Mouse (Mus musculus): ENCODE measurements around the gene Pitx3. TPM values are rescaled to one million over a fixed set of nuclear protein-coding genes. Genes with fewer than 3 reads are reported as not detected.

The Pitx3 gene
- polyA plus RNA-seq, 1 experiment = 0.24 TPM

- Histone ChIP-seq H3K36me3 (ENCODE audit: control insufficient read depth, insufficient read depth, low read length) (no peaks in the 10 kb centered on the region), H3K4me1 (replicated peaks; ENCODE audit: control insufficient read depth, insufficient read depth, low read length) (no peaks in the 10 kb centered on the region), H3K4me3 (ENCODE audit: control insufficient read depth, insufficient read depth, low read length) (no peak overlapping the region), H3K27me3 (ENCODE audit: control insufficient read depth, insufficient read depth, low read length) (no peaks in the 10 kb centered on the region), H3K27ac (ENCODE audit: control insufficient read depth, insufficient read depth, low read length) (no peak overlapping the region)
- no peak for DNase-seq
- no peak for TF ChIP-seq POLR2A (IDR thresholded peaks at IDR 0.05; ENCODE audit: control insufficient read depth, extremely low read depth, insufficient read depth, low read length, poor library complexity)
Measured at GRCm38 (mm10) chr19:46124651-46125050, 23.5 kb downstream of the Pitx3 start.

- Histone ChIP-seq H3K27me3 (ENCODE audit: control insufficient read depth, insufficient read depth, low read length) (no peaks in the 10 kb centered on the region), H3K4me1 (replicated peaks; ENCODE audit: control insufficient read depth, insufficient read depth, low read length) (no peaks in the 10 kb centered on the region), H3K4me3 (ENCODE audit: control insufficient read depth, insufficient read depth, low read length) (no peak overlapping the region), H3K27ac (ENCODE audit: control insufficient read depth, insufficient read depth, low read length) (no peak overlapping the region), H3K36me3 (ENCODE audit: control insufficient read depth, insufficient read depth, low read length) (no peaks in the 10 kb centered on the region)
- WGBS = 89% methylated on average over 3 of the region's 3 CpGs
- TF ChIP-seq POLR2A (IDR thresholded peaks at IDR 0.05; ENCODE audit: control insufficient read depth, extremely low read depth, insufficient read depth, low read length, poor library complexity) (no peak), CTCF (IDR thresholded peaks at IDR 0.05; ENCODE audit: borderline replicate concordance, control insufficient read depth, extremely low read depth, insufficient read depth, low read length, poor library complexity) (no peak)
- no peak for DNase-seq
Measured at GRCm38 (mm10) chr19:46123876-46124275, 24.2 kb downstream of the Pitx3 start.

GRCm38 (mm10) chr19:46120872-46121271, 27.3 kb downstream of the Pitx3 start:
- TF ChIP-seq POLR2A (IDR thresholded peaks at IDR 0.05; ENCODE audit: control insufficient read depth, extremely low read depth, insufficient read depth, low read length, poor library complexity) (no peak), CTCF (IDR thresholded peaks at IDR 0.05; ENCODE audit: borderline replicate concordance, control insufficient read depth, extremely low read depth, insufficient read depth, low read length, poor library complexity) (no peak)
- H3K27ac ChIP-seq (ENCODE audit: control insufficient read depth, insufficient read depth, low read length) = no peak overlapping the region
- H3K27me3 ChIP-seq (ENCODE audit: control insufficient read depth, insufficient read depth, low read length) = no peaks in the 10 kb centered on the region
- H3K4me1 ChIP-seq (replicated peaks; ENCODE audit: control insufficient read depth, insufficient read depth, low read length) = no peaks in the 10 kb centered on the region
- DNase-seq = no peak
- H3K4me3 ChIP-seq (ENCODE audit: control insufficient read depth, insufficient read depth, low read length) = no peak overlapping the region
- no peaks in the 10 kb centered on the region for H3K36me3 ChIP-seq (ENCODE audit: control insufficient read depth, insufficient read depth, low read length)
- 89% methylated on average over 6 of the region's 6 CpGs for WGBS

GRCm38 (mm10) chr19:46119458-46119857, 28.7 kb downstream of the Pitx3 start:
- TF ChIP-seq POLR2A (IDR thresholded peaks at IDR 0.05; ENCODE audit: control insufficient read depth, extremely low read depth, insufficient read depth, low read length, poor library complexity) (no peak), CTCF (IDR thresholded peaks at IDR 0.05; ENCODE audit: borderline replicate concordance, control insufficient read depth, extremely low read depth, insufficient read depth, low read length, poor library complexity) (no peak)
- 94% methylated on average over 3 of the region's 3 CpGs for WGBS
- H3K4me3 ChIP-seq (ENCODE audit: control insufficient read depth, insufficient read depth, low read length) = no peak overlapping the region

GRCm38 (mm10) chr19:46114617-46115016, 33.5 kb downstream of the Pitx3 start:
- TF ChIP-seq POLR2A (IDR thresholded peaks at IDR 0.05; ENCODE audit: control insufficient read depth, extremely low read depth, insufficient read depth, low read length, poor library complexity) (no peak), CTCF (IDR thresholded peaks at IDR 0.05; ENCODE audit: borderline replicate concordance, control insufficient read depth, extremely low read depth, insufficient read depth, low read length, poor library complexity) (no peak)
- no peaks in the 10 kb centered on the region for H3K36me3 ChIP-seq (ENCODE audit: control insufficient read depth, insufficient read depth, low read length)
- 75% methylated on average over 4 of the region's 4 CpGs for WGBS
- no peaks in the 10 kb centered on the region for H3K4me1 ChIP-seq (replicated peaks; ENCODE audit: control insufficient read depth, insufficient read depth, low read length)
- H3K4me3 ChIP-seq (ENCODE audit: control insufficient read depth, insufficient read depth, low read length) = no peak overlapping the region
- no peak overlapping the region for H3K27ac ChIP-seq (ENCODE audit: control insufficient read depth, insufficient read depth, low read length)
- DNase-seq = no peak
- H3K27me3 ChIP-seq (ENCODE audit: control insufficient read depth, insufficient read depth, low read length) = no peaks in the 10 kb centered on the region

More at GRCm38 (mm10) chr19:46119458-46119857, 28.7 kb downstream of the Pitx3 start:
- no peaks in the 10 kb centered on the region for H3K27me3 ChIP-seq (ENCODE audit: control insufficient read depth, insufficient read depth, low read length)
- DNase-seq = no peak
- no peaks in the 10 kb centered on the region for H3K4me1 ChIP-seq (replicated peaks; ENCODE audit: control insufficient read depth, insufficient read depth, low read length)
- H3K36me3 ChIP-seq (ENCODE audit: control insufficient read depth, insufficient read depth, low read length) = no peaks in the 10 kb centered on the region
- no peak overlapping the region for H3K27ac ChIP-seq (ENCODE audit: control insufficient read depth, insufficient read depth, low read length)

- H3K27ac ChIP-seq (ENCODE audit: control insufficient read depth, insufficient read depth, low read length) = no peak overlapping the region
- no peak for DNase-seq
- H3K36me3 ChIP-seq (ENCODE audit: control insufficient read depth, insufficient read depth, low read length) = no peaks in the 10 kb centered on the region
- TF ChIP-seq CTCF (IDR thresholded peaks at IDR 0.05; ENCODE audit: borderline replicate concordance, control insufficient read depth, extremely low read depth, insufficient read depth, low read length, poor library complexity) (no peak), POLR2A (IDR thresholded peaks at IDR 0.05; ENCODE audit: control insufficient read depth, extremely low read depth, insufficient read depth, low read length, poor library complexity) (no peak)
- H3K4me3 ChIP-seq (ENCODE audit: control insufficient read depth, insufficient read depth, low read length) = no peak overlapping the region
- H3K27me3 ChIP-seq (ENCODE audit: control insufficient read depth, insufficient read depth, low read length) = no peaks in the 10 kb centered on the region
- WGBS = 94% methylated on average over 5 of the region's 5 CpGs
- no peaks in the 10 kb centered on the region for H3K4me1 ChIP-seq (replicated peaks; ENCODE audit: control insufficient read depth, insufficient read depth, low read length)
Measured at GRCm38 (mm10) chr19:46110781-46111180, 37.3 kb downstream of the Pitx3 start.

- H3K27ac ChIP-seq (ENCODE audit: control insufficient read depth, insufficient read depth, low read length) = no peak overlapping the region
- no peak overlapping the region for H3K4me3 ChIP-seq (ENCODE audit: control insufficient read depth, insufficient read depth, low read length)
- no peaks in the 10 kb centered on the region for H3K27me3 ChIP-seq (ENCODE audit: control insufficient read depth, insufficient read depth, low read length)
- no peaks in the 10 kb centered on the region for H3K4me1 ChIP-seq (replicated peaks; ENCODE audit: control insufficient read depth, insufficient read depth, low read length)
- TF ChIP-seq CTCF (IDR thresholded peaks at IDR 0.05; ENCODE audit: borderline replicate concordance, control insufficient read depth, extremely low read depth, insufficient read depth, low read length, poor library complexity) (no peak), POLR2A (IDR thresholded peaks at IDR 0.05; ENCODE audit: control insufficient read depth, extremely low read depth, insufficient read depth, low read length, poor library complexity) (no peak)
- H3K36me3 ChIP-seq (ENCODE audit: control insufficient read depth, insufficient read depth, low read length) = no peaks in the 10 kb centered on the region
- WGBS = 91% methylated on average over 2 of the region's 2 CpGs
- no peak for DNase-seq
Measured at GRCm38 (mm10) chr19:46110214-46110613, 37.9 kb downstream of the Pitx3 start.
